Mouse (Mus musculus): ENCODE data around the gene Dnajc15.
A peak's percentile ranks its signal among the peaks of the same experiment; 100 is the strongest.

Gene Dnajc15

GRCm38 (mm10) chr14:77796506-77796905, 78.4 kb downstream of the Dnajc15 start:
- DNase-seq (ENCODE audit: low spot score in 2 of 2) = no peak

- DNase-seq (ENCODE audit: low spot score in 2 of 2) = no peak
Measured at GRCm38 (mm10) chr14:77795240-77795639, 79.7 kb downstream of the Dnajc15 start.

GRCm38 (mm10) chr14:77794285-77794949, 80.5 kb downstream of the Dnajc15 start:
- no peak for DNase-seq (ENCODE audit: low spot score in 2 of 2)

- no peak for DNase-seq (ENCODE audit: low spot score in 2 of 2)
Measured at GRCm38 (mm10) chr14:77792998-77793397, 81.9 kb downstream of the Dnajc15 start.

GRCm38 (mm10) chr14:77783217-77783616, 91.7 kb downstream of the Dnajc15 start:
- no peak for DNase-seq (ENCODE audit: low spot score in 2 of 2)

GRCm38 (mm10) chr14:77777365-77777764, 97.6 kb downstream of the Dnajc15 start:
- no peak for DNase-seq (ENCODE audit: low spot score in 2 of 2)

GRCm38 (mm10) chr14:77776005-77776531, 98.9 kb downstream of the Dnajc15 start:
- DNase-seq (ENCODE audit: low spot score in 2 of 2) = no peak

- DNase-seq (ENCODE audit: low spot score in 2 of 2) = peak in 1 of 2 experiments; percentile 47
Measured at GRCm38 (mm10) chr14:77773331-77773730, 101.6 kb downstream of the Dnajc15 start.

- no peak for DNase-seq (ENCODE audit: low spot score in 2 of 2)
Measured at GRCm38 (mm10) chr14:77771626-77772025, 103.3 kb downstream of the Dnajc15 start.
